20 mouse cellular contexts compared by ENCODE assay signal in the genomic region with DNA sequence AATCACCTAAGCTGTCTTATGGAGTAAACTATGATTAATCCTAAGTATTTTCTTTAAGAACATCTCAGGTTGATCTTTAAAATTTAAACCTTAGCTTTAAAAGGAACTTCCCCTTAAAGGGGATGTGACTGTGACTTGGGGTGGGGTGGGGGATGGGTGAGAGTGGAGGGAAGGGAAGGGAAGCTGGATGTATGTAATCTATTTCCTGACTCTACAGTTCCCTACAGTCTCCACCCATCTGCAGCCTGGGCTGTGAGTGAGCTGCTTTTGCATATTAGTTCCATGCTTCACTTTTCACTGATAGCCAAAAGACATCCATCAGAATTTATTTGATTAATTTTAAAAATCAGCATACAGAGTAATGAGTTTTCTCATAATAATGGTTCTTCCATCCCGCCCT. TPM values are rescaled to one million over a fixed set of nuclear protein-coding genes. Genes with fewer than 3 reads are reported as not detected.
"Had no signal": no experiment of that assay in that cellular context is flagged by ENCODE, and none has a peak within 500 bp of the region (broad histone marks: within the 10 kb centered on the region; RNA-seq: fewer than 3 reads in every experiment).

No protein-coding gene starts in this region.

- H3K27ac ChIP-seq: kidney, postnatal 0 days; limb, embryonic 12.5 days; macrophage; midbrain, embryonic 10.5 days; neural tube, embryonic 15.5 days; stomach, postnatal 0 days had no signal

- H3K4me2 ChIP-seq: limb, embryonic 12.5 days; lung, embryonic 15.5 days; neural tube, embryonic 15.5 days had no signal

- H3K27me3 ChIP-seq: limb, embryonic 12.5 days; lung, embryonic 15.5 days; neural tube, embryonic 15.5 days had no signal

- ATAC-seq: intestine, postnatal 0 days had no signal

- H3K4me3 ChIP-seq: limb, embryonic 12.5 days; lung, embryonic 15.5 days; midbrain, embryonic 10.5 days; myocyte; neural tube, embryonic 15.5 days had no signal

- H3K9me3 ChIP-seq: limb, embryonic 12.5 days; lung, embryonic 15.5 days; midbrain, embryonic 10.5 days; neural tube, embryonic 15.5 days had no signal

- H3K4me1 ChIP-seq: limb, embryonic 12.5 days; midbrain, embryonic 10.5 days; neural tube, embryonic 15.5 days had no signal

- H3K9ac ChIP-seq: limb, embryonic 12.5 days; lung, embryonic 15.5 days; neural tube, embryonic 15.5 days had no signal

- DNase-seq: kidney, adult 8-10 months; kidney, postnatal 36 days; layer of hippocampus, adult 9-11 months; layer of hippocampus, postnatal 36 days; lung, postnatal 14 days; midbrain, embryonic 14.5 days; right cerebral cortex, adult 18-20 months; right cerebral cortex, postnatal 25 days; thymus, postnatal 14 days had no signal

RNA-seq across cellular contexts. Expression of gene Gucy2g, which starts 58.3 kb away (rescaled TPM):
- total RNA-seq: liver, adult 2 months had no signal
- polyA plus RNA-seq: limb, embryonic 12.5 days; macrophage; midbrain, embryonic 10.5 days; neural tube, embryonic 11.5 days had no signal
